8 mouse cellular contexts compared by ENCODE assay signal in genomic region chr8:123110649-123111048, GRCm38 (mm10). TPM values are rescaled to one million over a fixed set of nuclear protein-coding genes. Genes with fewer than 3 reads are reported as not detected.
DNase-seq lines count a peak whose midpoint lies in the region; ATAC-seq and TF ChIP-seq lines count a peak whose summit lies in the region.

No protein-coding gene starts in this region.

- H3K36me3 ChIP-seq in hindbrain, embryonic 11.5 days (ENCODE audit: control insufficient read depth, insufficient read depth, low read length) = no peaks in the 10 kb centered on the region
- peaks cover 2% of the 10 kb centered on the region for H3K36me3 ChIP-seq in hindbrain, embryonic 13.5 days
- no peaks in the 10 kb centered on the region for H3K36me3 ChIP-seq in ES-E14 (ENCODE audit: control insufficient read depth, insufficient read depth, low read length, poor library complexity, severe bottlenecking)
- peaks cover under 1% of the 10 kb centered on the region for H3K36me3 ChIP-seq in liver, postnatal 0 days (replicated peaks; ENCODE audit: insufficient read depth, low read length)
- no peaks in the 10 kb centered on the region for H3K36me3 ChIP-seq in small intestine, adult 2 months (ENCODE audit: control insufficient read depth, insufficient read depth, low read length)

- peak; percentile 82 for TF ChIP-seq CTCF in liver, postnatal 0 days (IDR thresholded peaks at IDR 0.05; ENCODE audit: low read depth)
- peak; percentile 75; the same call in 1 of the 2 replicates for TF ChIP-seq CTCF in small intestine, adult 2 months (IDR thresholded peaks at IDR 0.05; ENCODE audit: extremely low read depth, insufficient read length, insufficient replicate concordance, low read depth, low read length)

- ATAC-seq in hindbrain, embryonic 11.5 days (ENCODE audit: low FRiP score) = peak; percentile 49; the same call in 1 of the 2 replicates
- no peak; the same call in 1 of the 2 replicates for ATAC-seq in hindbrain, embryonic 13.5 days (ENCODE audit: low FRiP score)
- peak; percentile 82 to 88 for ATAC-seq in hematopoietic stem cell, adult 5-6 weeks (replicated peaks in 1 of 2; ENCODE audit: insufficient read depth in 1 of 2, low FRiP score in 2 of 2, low TSS enrichment in 1 of 2, low read depth in 1 of 2, poor library complexity in 2 of 2, severe bottlenecking in 2 of 2)
- peak; percentile 73 for ATAC-seq in liver, postnatal 0 days

- H3K4me1 ChIP-seq in hindbrain, embryonic 11.5 days (replicated peaks; ENCODE audit: control insufficient read depth, insufficient read depth, low read length) = no peaks in the 10 kb centered on the region
- H3K4me1 ChIP-seq in hindbrain, embryonic 13.5 days (replicated peaks) = no peaks in the 10 kb centered on the region
- H3K4me1 ChIP-seq in ES-E14 (ENCODE audit: control insufficient read depth in 2 of 2, insufficient read depth in 2 of 2, low read length in 2 of 2, poor library complexity in 1 of 2) = no peaks in the 10 kb centered on the region
- no peaks in the 10 kb centered on the region; the same call in 1 of the 2 replicates for H3K4me1 ChIP-seq in liver, postnatal 0 days (ENCODE audit: insufficient read depth)
- no peaks in the 10 kb centered on the region for H3K4me1 ChIP-seq in small intestine, adult 2 months (ENCODE audit: control insufficient read depth, insufficient read depth, insufficient read length, low read length)

- peaks cover 1% of the 10 kb centered on the region for H3K27me3 ChIP-seq in hindbrain, embryonic 11.5 days (ENCODE audit: control insufficient read depth, insufficient read depth, low read length)
- H3K27me3 ChIP-seq in hindbrain, embryonic 13.5 days = peaks cover 17% of the 10 kb centered on the region
- peaks cover 1% of the 10 kb centered on the region; the same call in 1 of the 2 replicates for H3K27me3 ChIP-seq in liver, postnatal 0 days (ENCODE audit: insufficient read depth, low read length)
- peaks cover 2% of the 10 kb centered on the region; the same call in 1 of the 2 replicates for H3K27me3 ChIP-seq in small intestine, adult 2 months (ENCODE audit: control insufficient read depth, insufficient read depth, low read length)

- H3K9ac ChIP-seq in hindbrain, embryonic 11.5 days (ENCODE audit: low read depth, low read length) = no peak overlapping the region
- H3K9ac ChIP-seq in hindbrain, embryonic 13.5 days = no peak overlapping the region
- H3K9ac ChIP-seq in ES-E14 (ENCODE audit: insufficient read depth, low read depth, low read length, poor library complexity, severe bottlenecking) = no peak overlapping the region
- no peak overlapping the region; the same call in 1 of the 2 replicates for H3K9ac ChIP-seq in liver, postnatal 0 days (replicated peaks)

- no peak overlapping the region for H3K4me2 ChIP-seq in hindbrain, embryonic 11.5 days (replicated peaks; ENCODE audit: low read depth, low read length)
- H3K4me2 ChIP-seq in hindbrain, embryonic 13.5 days = no peak overlapping the region
- no peak overlapping the region for H3K4me2 ChIP-seq in liver, postnatal 0 days (ENCODE audit: low read depth, low read length)

- no peak for TF ChIP-seq EP300 in liver, postnatal 0 days (IDR thresholded peaks at IDR 0.05; ENCODE audit: low read depth)

- no peak for TF ChIP-seq POLR2A in small intestine, adult 2 months (IDR thresholded peaks at IDR 0.05; ENCODE audit: low read depth, low read length)

- in situ Hi-C loops in ES-E14 (cut with MboI; ENCODE audit: low sequenced_read_pairs in 2 of 2, unreplicated experiment in 2 of 2) = no loop called here

- H3K27ac ChIP-seq in hindbrain, embryonic 11.5 days (ENCODE audit: low read depth, low read length) = no peak overlapping the region
- H3K27ac ChIP-seq in hindbrain, embryonic 13.5 days = no peak overlapping the region
- H3K27ac ChIP-seq in ES-E14 (ENCODE audit: insufficient read depth, low read depth, low read length, poor library complexity, severe bottlenecking) = no peak overlapping the region
- no peak overlapping the region for H3K27ac ChIP-seq in liver, postnatal 0 days (ENCODE audit: low read depth)
- H3K27ac ChIP-seq in small intestine, adult 2 months (ENCODE audit: insufficient read depth, low read depth, low read length) = no peak overlapping the region

- WGBS in hindbrain, embryonic 11.5 days = 25% methylated on average over 4 of the region's 4 CpGs
- 17% methylated on average over 4 of the region's 4 CpGs for WGBS in hindbrain, embryonic 13.5 days
- WGBS in liver, postnatal 0 days (ENCODE audit: insufficient replicate concordance) = 5% methylated on average over 4 of the region's 4 CpGs
- WGBS in small intestine, adult 2 months = 6% methylated on average over 4 of the region's 4 CpGs

- DNase-seq in hindbrain, embryonic 11.5 days (ENCODE audit: low spot score) = peak; percentile 81
- DNase-seq in ES-E14 (ENCODE audit: low read depth, low spot score) = peak; percentile 80
- DNase-seq in cerebellum, postnatal 36 days = peak; percentile 28 to 54
- peak; percentile 78 for DNase-seq in liver, postnatal 0 days
- DNase-seq in urinary bladder, postnatal 10 days (ENCODE audit: low spot score) = no peak

- H3K9me3 ChIP-seq in hindbrain, embryonic 11.5 days (ENCODE audit: control insufficient read depth, low read length) = no peaks in the 10 kb centered on the region
- no peaks in the 10 kb centered on the region for H3K9me3 ChIP-seq in hindbrain, embryonic 13.5 days
- no peaks in the 10 kb centered on the region for H3K9me3 ChIP-seq in ES-E14 (ENCODE audit: control insufficient read depth, insufficient read depth, low read depth, low read length)
- H3K9me3 ChIP-seq in liver, postnatal 0 days (ENCODE audit: low read length) = no peaks in the 10 kb centered on the region

- no peak overlapping the region for H3K4me3 ChIP-seq in hindbrain, embryonic 11.5 days (ENCODE audit: low read depth, low read length)
- H3K4me3 ChIP-seq in hindbrain, embryonic 13.5 days = no peak overlapping the region
- no peak overlapping the region for H3K4me3 ChIP-seq in ES-E14 (ENCODE audit: insufficient read depth in 1 of 2, low read depth in 1 of 2, low read length in 2 of 2, poor library complexity in 1 of 2, severe bottlenecking in 1 of 2)
- H3K4me3 ChIP-seq in liver, postnatal 0 days (ENCODE audit: low read depth, low read length) = no peak overlapping the region
- H3K4me3 ChIP-seq in small intestine, adult 2 months (ENCODE audit: low read depth, low read length) = no peak overlapping the region

TF ChIP-seq in ES-E14, 5 proteins besides CTCF, POLR2A, EP300 and RAD21:
- TF ChIP-seq CHD2 (IDR thresholded peaks at IDR 0.05; ENCODE audit: low read depth, low read length) (no peak), ZNF384 (IDR thresholded peaks at IDR 0.05; ENCODE audit: low read depth, low read length) (0 out of 2 replicates have a peak, but pooled peaks have one; percentile 8), MAFK (IDR thresholded peaks at IDR 0.05; ENCODE audit: insufficient read depth, low read depth, low read length) (0 out of 2 replicates have a peak, but pooled peaks have one; percentile 21), HCFC1 (IDR thresholded peaks at IDR 0.05; ENCODE audit: borderline replicate concordance, insufficient read depth, low read length) (no peak), ZC3H11A (IDR thresholded peaks at IDR 0.05; ENCODE audit: borderline replicate concordance, low read depth, low read length) (peak; percentile 37; the same call in 1 of the 2 replicates)

RNA-seq across cellular contexts. Expression of gene Cpne7, which starts 6.5 kb away (rescaled TPM):
- polyA plus RNA-seq in hindbrain, embryonic 11.5 days (2014; fragmentation: Nextera tagmentation; extraction: Ambion mirVana) = 0.10 and 0.45 TPM in 2 replicates
- polyA plus RNA-seq in hindbrain, embryonic 13.5 days (2015; fragmentation: Nextera tagmentation; extraction: Ambion mirVana) = 0.53 and 0.87 TPM in 2 replicates
- 1.8 and 4.9 TPM in 2 replicates for total RNA-seq in ES-E14 (2012; rRNA removed)
- 0.60 TPM in 1 of 2 replicates, not detected in the other for total RNA-seq in hematopoietic stem cell, adult 5-6 weeks (2017)
- 0.06 TPM in 2 replicates for polyA plus RNA-seq in liver, postnatal 0 days (2015; fragmentation: Nextera tagmentation; extraction: Ambion mirVana)
- 0.77 and 0.94 TPM in 2 replicates for polyA plus RNA-seq in small intestine, adult 2 months (2012; rRNA removed)

RNA-seq across cellular contexts. Expression of gene Rpl13, which starts 8.5 kb away (rescaled TPM):
- 1,308 and 1,334 TPM in 2 replicates for polyA plus RNA-seq in hindbrain, embryonic 11.5 days (2014; fragmentation: Nextera tagmentation; extraction: Ambion mirVana)
- polyA plus RNA-seq in hindbrain, embryonic 13.5 days (2015; fragmentation: Nextera tagmentation; extraction: Ambion mirVana) = 766 and 789 TPM in 2 replicates
- 2,643 and 2,912 TPM in 2 replicates for total RNA-seq in ES-E14 (2012; rRNA removed)
- 2,996 and 3,898 TPM in 2 replicates for total RNA-seq in hematopoietic stem cell, adult 5-6 weeks (2017)
- polyA plus RNA-seq in liver, postnatal 0 days (2015; fragmentation: Nextera tagmentation; extraction: Ambion mirVana) = 811 and 871 TPM in 2 replicates
- polyA plus RNA-seq in small intestine, adult 2 months (2012; rRNA removed) = 2,280 and 2,994 TPM in 2 replicates

RNA-seq across cellular contexts. Expression of gene Sult5a1, which starts 47.5 kb away (rescaled TPM):
- polyA plus RNA-seq in hindbrain, embryonic 11.5 days (2014; fragmentation: Nextera tagmentation; extraction: Ambion mirVana) = 4.8 and 5.5 TPM in 2 replicates
- polyA plus RNA-seq in hindbrain, embryonic 13.5 days (2015; fragmentation: Nextera tagmentation; extraction: Ambion mirVana) = 1.5 and 2.2 TPM in 2 replicates
- 3.1 and 3.3 TPM in 2 replicates for total RNA-seq in ES-E14 (2012; rRNA removed)
- not detected in 2 replicates for total RNA-seq in hematopoietic stem cell, adult 5-6 weeks (2017)
- 2.4 and 4.0 TPM in 2 replicates for polyA plus RNA-seq in liver, postnatal 0 days (2015; fragmentation: Nextera tagmentation; extraction: Ambion mirVana)
- polyA plus RNA-seq in small intestine, adult 2 months (2012; rRNA removed) = 0.19 and 0.41 TPM in 2 replicates

RNA-seq across cellular contexts. Expression of gene Spg7, which starts 47.9 kb away (rescaled TPM):
- polyA plus RNA-seq in hindbrain, embryonic 11.5 days (2014; fragmentation: Nextera tagmentation; extraction: Ambion mirVana) = 39.6 and 45.8 TPM in 2 replicates
- 45.9 and 48.7 TPM in 2 replicates for polyA plus RNA-seq in hindbrain, embryonic 13.5 days (2015; fragmentation: Nextera tagmentation; extraction: Ambion mirVana)
- total RNA-seq in ES-E14 (2012; rRNA removed) = 106 and 160 TPM in 2 replicates
- total RNA-seq in hematopoietic stem cell, adult 5-6 weeks (2017) = 68.5 and 76.3 TPM in 2 replicates
- polyA plus RNA-seq in liver, postnatal 0 days (2015; fragmentation: Nextera tagmentation; extraction: Ambion mirVana) = 16.9 and 18.3 TPM in 2 replicates
- 54.1 and 132 TPM in 2 replicates for polyA plus RNA-seq in small intestine, adult 2 months (2012; rRNA removed)
